Mouse (Mus musculus) testis, postnatal 10 days (tissue): ENCODE data around the gene Gp1ba.

Source experiments
- DNase-seq: peaks from one replicate; pipeline ENCODE4 v3.0.0; 2021; ENCODE audit warnings: low spot score

Gene Gp1ba

GRCm38 (mm10) chr11:70653345-70654197 is 14.6 kb downstream of the Gp1ba start:
- DNase-seq = peak; percentile 83

DNA sequence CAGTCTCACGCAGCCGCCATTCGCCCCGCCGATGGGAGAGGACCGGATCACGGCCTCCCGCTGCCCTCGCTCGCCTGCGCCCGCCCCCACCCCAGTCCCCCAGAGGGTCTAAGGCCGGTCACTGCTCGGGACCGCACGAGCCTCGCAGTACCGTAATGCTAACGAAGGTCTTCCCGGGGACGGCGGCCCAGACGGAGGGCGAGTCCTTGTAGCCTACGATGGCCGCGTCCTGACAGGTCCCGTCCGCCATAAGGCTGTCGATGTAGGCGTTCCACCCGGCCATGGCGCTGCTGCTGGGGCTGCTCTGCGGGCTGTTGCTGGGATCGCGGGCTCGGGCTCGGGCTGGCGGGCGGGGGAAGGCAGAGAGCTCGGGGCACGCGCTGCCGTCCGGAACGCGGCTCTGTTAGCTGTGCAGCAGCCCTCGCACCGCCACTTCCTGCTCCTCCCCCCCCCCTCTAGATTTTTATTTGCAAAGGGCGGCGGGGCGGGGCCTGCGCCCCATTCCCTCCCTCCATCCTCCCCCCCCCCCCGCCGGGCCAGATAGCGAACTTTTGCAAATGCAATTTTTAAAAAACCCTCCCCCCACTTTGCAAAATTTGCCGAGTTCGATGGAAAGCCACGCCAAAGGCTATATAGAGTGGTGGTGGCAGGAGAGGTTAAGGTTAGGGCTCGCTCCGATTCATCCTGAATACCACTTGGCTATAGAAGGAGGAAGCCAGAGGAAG is 15.4 kb downstream of the Gp1ba start, which contains the start of gene Pfn1:
Pfn1 (minus strand) TSS at position 447 of the 725 bp plus-strand sequence.
- peak; percentile 87 for DNase-seq

DNA sequence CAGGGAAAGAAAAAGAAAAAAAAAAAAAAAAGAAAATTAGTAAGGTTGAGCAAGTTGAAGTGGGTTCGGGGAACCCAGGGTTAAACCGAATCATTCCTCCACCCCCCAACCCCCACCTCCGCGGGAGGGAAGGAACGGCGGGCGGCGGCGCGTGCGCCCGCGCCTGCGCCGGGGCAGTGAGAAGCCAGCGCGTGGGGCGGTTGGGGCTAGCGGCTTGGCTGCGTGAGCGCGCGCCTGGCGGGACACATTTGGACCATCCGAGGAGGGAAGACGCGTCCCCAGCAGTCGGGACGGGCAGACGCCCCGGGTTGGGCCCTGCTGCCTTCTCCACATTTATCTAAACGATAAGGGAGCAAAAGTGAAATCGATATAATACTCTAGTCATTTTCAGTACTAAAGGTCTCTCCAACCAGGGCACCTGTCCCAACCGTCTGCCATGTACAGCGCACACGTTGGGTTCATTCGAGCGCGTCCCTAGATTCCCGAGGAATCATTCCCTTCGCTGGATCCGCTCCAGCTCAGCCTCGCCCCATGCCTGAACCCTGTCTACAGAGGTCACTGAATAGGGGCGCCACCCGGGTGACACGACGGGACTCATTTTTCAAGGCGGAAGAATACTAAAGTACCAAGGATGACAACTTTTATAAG is 16.1 kb downstream of the Gp1ba start:
- DNase-seq = peak; percentile 90

- peak; percentile 80 for DNase-seq
Measured at GRCm38 (mm10) chr11:70655571-70656455, 16.9 kb downstream of the Gp1ba start.

GRCm38 (mm10) chr11:70656456-70656927 is 17.6 kb downstream of the Gp1ba start:
- DNase-seq = peak; percentile 78

DNA sequence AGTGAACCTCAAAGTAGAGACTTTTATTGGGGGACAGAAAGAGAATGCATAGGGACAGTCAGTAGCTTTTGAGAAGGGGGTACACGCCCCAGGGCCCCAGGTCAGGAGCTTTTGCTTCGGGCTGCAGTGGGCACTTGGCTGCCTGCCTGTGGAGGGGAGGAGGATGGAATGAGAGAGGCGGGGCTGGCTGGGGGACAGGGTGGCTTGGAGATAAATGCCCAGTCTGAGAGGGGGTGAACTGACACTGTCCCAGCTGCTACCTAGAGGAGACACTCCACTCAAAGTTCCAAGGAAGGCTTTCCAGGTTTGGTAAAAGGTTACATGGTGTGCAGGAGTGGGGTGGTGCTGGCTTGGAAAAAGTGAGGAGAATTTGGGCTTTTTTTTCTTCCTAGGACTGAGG is 18.0 kb downstream of the Gp1ba start, which contains the start of gene Eno3:
Eno3 (plus strand) TSS at position 239 of the 400 bp plus-strand sequence.
- DNase-seq = peak; percentile 73

- DNase-seq = no peak
Measured at GRCm38 (mm10) chr11:70657573-70657972, 18.7 kb downstream of the Gp1ba start.

GRCm38 (mm10) chr11:70657991-70658390 is 19.1 kb downstream of the Gp1ba start:
- DNase-seq = no peak

GRCm38 (mm10) chr11:70658521-70658920 is 19.6 kb downstream of the Gp1ba start:
- DNase-seq = no peak

DNA sequence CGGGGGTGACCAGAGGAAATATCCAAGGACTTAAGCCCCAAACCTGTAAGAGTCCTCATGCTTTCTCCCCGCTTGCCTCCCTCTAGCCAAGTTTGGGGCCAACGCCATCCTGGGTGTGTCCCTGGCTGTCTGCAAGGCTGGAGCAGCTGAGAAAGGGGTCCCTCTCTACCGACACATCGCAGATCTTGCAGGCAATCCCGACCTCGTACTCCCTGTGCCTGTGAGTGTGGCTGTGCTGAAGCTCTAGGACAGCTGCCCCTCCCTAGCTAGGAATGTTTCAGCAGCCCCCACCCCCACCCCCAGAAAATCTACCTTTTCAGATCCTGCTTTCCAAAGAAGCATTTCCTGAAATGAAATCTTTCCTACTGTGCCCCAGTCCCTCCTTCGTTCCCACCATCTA is 20.0 kb downstream of the Gp1ba start:
- no peak for DNase-seq

DNA sequence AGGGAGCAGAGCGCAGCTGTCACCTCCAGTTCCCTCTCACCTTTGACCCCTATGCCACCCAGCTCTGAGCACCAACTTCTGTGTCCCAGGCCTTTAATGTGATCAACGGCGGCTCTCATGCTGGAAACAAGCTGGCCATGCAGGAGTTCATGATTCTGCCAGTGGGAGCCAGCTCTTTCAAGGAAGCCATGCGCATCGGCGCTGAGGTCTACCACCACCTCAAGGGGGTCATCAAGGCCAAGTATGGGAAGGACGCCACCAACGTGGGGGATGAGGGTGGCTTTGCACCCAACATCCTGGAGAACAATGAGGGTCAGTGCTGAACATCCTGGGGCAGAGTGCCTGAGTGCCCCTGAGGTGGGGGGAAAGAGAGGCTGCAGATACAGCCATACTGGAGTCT is 21.6 kb downstream of the Gp1ba start:
- DNase-seq = no peak

- DNase-seq = no peak
Measured at GRCm38 (mm10) chr11:70663101-70663500, 24.2 kb downstream of the Gp1ba start.

GRCm38 (mm10) chr11:70663957-70664356 is 25.0 kb downstream of the Gp1ba start:
- DNase-seq = no peak

DNA sequence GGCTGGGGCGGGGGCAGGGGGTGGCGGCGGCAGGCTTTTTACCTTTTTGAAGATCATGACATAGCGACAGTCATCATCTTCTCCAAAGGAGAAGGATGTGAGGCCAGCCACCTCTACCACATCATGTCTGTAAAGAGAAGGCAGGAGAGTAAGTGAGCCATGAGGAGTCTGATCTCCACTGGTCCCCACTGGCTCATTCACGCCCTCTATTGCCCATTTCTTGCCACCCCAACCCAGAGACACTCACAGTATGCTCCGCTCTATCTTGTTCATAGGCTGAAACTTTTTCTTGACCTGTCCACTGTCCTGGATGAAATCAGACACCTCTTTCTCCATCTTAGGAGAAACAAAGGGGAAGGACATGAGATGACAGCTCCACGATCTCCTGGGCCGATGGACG is 25.8 kb downstream of the Gp1ba start:
- no peak for DNase-seq

- no peak for DNase-seq
Measured at GRCm38 (mm10) chr11:70666687-70667086, 27.8 kb downstream of the Gp1ba start.

DNA sequence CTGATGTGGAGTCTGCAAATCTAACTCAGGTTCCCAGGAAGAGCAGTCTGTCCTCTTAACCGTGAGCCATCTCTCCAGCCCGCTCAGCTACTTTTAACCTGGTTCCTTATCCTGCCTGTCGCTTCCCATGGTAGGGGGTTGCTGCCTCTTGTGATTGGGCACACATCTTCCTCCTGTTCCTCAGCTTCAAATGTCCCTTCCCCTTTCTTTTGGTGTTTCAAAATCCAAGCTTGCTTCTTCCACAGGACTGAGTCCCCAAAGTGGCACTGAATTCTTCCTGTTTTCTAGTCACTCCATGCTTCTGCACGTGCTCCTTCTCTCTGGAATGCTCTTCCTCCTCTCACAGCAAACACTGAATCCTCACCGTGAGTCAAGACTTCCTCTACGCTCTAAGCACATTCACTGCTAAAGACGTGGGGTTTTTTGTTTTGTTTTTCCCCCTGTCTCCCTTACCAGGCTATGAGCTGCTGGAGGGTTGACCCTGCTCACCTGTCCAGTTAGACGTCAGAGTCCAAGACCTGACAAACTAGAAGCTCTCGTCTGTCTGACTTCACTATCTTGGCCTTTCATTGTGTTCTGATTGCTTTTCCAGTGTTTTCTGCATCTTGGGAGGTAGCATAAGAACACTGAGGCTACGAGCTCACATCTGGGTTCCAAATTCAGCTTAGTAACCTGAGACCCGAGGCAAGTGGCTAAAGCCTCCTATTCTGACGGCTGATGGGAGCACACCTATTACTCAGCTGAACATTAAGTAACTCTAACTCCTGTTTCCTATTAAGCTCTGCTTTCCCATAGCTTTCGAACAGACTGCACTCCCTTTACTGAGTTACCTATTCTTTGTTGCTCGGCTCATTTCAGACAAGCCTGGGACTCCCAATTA is 28.6 kb downstream of the Gp1ba start:
- DNase-seq = no peak

GRCm38 (mm10) chr11:70668335-70668770 is 29.4 kb downstream of the Gp1ba start:
- DNase-seq = peak; percentile 74

DNA sequence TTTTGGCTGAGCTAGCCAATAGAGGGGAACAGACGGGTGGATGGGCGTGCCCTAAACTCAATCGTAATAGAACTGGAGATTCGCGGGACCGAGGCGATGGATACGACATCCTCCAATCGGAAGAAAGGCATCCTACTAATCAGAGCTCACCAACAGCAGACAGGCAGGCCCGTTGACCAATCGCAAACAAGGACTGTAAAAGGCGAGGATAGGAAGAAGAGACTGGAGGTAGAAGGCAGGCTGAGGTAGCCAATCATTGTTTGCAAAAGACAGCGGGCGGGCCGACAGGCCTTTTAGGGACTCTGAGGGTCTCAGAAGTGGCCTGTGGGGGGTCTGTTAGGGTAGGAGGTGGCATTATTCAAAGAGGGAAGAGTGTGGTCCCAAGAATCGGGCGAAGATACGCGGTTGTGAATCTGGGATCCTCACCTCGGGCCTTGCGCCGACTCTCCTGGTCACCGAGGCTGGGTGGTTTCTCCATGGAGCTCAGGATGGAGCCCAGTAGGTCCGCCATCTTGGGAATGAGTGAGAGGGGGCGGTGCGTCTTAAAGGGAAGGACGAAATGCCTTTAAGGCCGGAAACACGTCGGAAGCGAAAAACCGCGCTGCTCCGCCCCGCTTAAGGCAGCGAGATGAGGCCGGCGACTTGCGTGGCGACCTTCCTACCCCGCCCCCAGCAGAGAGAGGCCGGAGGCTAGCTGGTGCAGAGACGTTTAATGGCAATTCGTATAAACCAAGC is 30.0 kb downstream of the Gp1ba start, which contains the start of gene Spag7:
Spag7 (minus strand) TSS at position 646 of the 735 bp plus-strand sequence.
- peak; percentile 94 for DNase-seq

- peak; percentile 81 for DNase-seq
Measured at GRCm38 (mm10) chr11:70669582-70670345, 30.8 kb downstream of the Gp1ba start.
